Mouse (Mus musculus): ENCODE data around the gene Fam216a.

The Fam216a gene

DNA sequence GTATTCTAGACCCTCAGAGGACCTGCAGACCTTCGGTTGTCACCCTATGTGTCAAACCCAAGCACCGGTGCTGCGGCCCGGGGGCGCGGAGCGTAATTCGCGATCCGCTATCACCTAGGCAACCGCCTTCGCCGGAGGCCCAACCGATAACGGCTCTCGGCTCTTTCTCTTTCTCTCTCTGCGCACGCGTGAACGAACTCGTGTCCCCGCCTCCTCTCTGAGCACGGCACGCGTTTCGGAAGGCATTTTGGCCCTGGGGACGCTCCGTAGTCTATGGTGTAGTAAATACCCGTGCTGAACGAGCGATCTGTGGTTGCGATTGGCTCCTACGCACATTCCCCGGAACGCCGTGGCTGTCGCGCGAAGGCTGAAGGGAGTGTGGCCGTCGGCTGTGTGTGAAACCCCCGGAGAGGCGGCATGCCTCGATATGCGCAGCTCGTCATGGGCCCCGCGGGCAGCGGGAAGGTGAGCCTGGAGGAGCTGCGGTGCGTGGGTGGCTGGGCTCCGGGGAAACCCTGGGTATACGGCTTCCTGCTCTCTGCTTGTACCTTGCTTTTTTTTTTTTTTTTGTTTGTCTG, at the start of gene Fam216a:
Gene Fam216a, minus strand, starts transcription at position 173 of the 578 bp plus-strand sequence.
- DNase-seq = peak; percentile 99

DNA sequence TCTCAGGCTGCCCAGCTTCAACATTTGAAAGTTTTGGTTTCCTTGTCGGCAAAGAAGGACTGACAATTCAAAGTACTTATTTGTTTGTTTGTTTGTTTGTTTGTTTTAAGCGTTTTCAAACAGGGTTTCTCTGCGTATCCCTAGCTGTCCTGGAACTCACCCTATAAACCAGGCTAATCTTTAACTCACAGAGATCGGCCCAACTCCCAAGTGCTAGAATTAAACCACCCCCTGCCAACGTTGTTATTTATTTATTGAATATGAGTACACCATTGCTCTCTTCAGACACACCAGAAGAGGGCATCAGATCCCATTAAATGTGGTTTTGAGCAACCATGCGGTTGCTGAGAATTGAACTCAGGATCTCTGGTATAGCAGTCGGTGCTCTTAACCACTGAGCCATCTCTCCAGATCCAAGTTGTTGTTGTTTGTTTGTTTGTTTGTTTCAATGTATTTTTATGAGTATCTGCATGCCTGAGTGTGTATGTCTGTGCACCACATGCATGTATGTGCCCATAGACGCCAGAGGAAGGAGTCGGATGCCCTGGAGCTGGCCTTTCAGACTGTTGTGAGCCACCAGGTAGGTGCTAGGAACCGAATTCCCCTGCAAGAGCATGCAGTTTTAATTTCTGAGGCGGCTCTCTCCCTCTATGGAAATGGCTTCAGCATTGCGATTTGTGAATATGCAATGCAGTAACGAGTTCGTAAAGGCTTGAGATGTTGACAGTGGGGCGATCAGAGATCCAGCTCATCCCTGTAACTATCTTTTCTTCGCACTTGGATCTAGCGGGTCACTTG, 49.3 kb upstream of the Fam216a start, which contains the start of gene Anapc7:
Gene Anapc7, plus strand, starts transcription at position 423 of the 798 bp plus-strand sequence.
- DNase-seq = no peak

DNA sequence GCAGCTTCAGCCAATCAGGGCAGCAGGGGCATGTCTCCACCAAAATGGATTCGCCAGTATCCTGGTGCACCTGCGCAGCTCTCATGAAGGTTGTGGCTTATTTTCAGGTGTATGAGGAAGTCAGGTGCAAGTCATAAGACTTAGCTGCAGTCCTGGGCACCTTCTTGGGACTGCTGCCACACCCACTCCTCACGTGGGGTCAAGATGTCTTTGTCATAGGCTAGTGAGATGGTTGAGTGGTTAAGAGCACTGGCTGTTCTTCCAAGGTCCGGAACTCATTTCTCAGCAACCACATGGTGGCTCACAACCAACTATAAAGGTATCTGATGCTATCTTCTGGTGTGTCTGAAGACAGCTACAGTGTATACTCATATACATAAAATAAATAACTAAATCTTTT, 48.5 kb upstream of the Fam216a start:
- DNase-seq = peak; percentile 63

DNA sequence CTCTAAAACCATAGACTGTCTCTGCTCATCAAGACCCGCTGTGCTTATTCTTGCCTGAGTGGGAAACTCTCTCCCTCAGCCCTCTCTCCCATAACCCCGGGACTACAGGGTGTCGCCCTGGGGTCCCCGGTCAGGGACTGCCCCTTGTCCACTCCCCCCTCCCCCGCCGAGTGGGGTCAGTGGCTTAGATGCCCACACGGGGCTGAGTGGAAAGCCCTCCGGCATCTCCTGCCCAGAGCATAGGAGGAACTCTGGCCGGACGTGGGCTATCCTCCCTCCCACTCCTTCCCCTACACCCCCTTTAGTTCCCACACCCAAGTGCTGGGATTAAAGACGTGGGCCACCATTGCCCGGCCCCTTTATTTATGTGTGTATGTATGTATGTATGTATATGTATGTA, 43.3 kb upstream of the Fam216a start:
- no peak for DNase-seq

DNA sequence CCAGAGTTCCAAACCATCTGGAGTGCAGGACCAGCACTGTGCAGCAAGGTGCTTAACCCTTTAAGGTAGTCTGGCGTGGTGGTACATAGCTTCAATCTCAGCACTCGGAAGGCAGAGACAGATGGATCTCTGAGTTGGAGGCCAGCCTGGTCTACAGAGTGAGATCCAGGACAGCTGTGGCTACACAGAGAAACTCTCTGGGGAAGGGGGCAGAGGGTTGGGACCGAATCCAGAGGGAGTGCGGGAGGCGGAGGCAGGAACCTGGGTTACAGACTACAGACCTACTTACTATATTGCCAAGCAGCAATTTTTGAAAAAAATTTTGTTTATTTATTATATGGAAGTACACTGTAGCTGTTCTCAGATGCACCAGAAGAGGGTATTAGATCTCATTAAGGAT, 42.2 kb upstream of the Fam216a start:
- no peak for DNase-seq

DNA sequence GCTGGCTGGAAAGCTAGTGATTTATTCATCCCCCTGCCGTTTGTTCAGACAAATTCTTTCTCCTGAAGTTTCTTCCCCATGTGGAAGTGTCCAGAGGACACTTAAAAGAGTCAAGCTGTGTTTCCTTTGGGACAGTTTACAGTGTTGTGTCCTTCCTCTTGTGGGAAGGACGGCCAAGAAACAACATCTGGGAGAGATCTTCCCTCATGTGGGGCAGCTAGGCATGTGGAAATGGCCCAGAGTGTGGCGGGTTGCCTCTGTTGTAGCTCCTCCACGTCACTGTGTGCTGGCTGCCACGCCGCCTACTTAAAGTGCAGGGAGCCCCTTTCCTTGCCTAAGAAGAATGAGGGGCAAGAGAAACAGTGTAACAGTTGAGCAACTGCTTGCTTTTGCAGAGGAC, 40.7 kb upstream of the Fam216a start:
- peak; percentile 59 for DNase-seq

DNA sequence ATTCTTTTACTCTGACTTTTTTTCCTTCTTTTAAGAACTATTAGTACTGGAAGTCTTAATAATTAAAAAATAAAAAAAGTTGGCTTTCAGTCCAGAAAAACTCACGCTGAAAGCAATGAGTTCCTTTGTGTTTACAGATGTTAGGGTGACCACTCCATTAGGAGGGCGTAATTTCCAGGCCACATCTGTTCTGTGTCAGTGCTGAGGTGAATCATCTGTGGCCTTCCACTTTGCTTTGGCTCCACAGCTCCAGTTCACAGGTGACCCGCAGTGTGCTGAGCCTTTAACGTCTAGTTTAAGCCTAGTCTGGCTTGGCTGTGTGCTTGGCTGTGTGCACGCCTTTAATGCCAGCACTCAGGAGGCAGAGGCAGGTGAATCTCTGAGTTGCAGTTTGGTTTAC, 39.7 kb upstream of the Fam216a start:
- DNase-seq = no peak

DNA sequence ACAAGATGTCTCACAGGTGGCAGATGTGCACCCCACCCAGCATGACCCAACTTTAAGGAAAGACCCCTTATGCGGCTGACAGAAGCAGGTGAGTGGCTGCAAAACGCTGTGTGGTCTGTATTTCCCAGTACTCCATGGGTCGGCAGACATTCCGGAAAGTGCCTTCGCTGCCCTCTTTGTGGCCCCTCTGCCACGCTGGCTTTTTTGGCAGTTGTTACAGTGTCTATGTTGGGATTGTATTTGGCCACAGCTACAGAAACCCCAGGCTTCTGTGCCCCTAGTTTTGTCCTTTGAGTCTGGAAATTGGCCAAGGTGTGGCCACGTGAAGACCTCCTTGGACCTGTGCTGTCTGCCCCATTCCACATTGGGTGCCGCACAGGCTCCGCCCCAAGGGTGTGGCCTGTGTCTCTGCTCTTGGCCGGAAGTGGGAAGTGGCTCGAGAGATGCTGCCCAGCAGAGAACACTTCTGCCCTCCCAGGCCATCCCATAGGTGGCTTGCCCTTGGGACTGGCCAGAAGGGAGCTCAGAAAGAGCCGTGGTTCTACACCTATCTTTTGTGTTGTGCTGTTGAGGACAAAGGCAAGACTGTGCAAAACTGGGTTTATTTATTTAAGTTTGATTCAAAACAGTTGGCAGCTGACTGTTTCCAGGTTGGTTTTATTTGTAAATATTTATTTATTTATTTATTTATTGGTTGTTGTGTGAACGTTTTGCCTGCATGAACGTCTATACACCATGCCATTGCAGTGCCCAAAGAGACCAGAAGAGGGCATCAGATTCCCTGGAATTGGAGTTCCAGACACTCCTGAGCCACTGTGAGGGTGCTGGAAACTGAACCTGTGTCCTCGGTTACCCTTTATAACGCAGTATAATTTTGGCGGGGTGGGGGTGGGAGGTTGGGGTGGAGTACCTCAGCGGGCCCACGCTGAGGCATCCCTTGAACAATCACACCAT, 37.8 kb upstream of the Fam216a start:
- no peak for DNase-seq

DNA sequence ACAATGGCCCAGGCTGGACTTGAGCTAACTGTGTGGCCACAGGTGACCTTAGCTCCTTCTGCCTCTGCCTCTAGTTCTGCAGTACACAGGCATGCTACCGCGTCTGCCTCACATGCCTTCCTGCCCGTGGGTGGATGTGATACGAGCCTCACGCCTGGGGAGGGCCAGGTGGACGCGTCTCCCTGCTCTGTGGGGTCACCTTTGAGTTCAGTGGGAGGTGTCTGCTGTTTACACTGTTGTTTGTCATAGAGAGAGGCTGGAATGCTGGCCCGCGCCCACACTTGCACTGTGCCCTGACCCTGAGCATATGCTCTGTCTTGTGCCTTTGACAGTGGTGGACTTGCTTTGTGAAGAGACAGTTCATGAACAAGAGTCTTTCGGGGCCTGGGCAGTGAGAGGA, 33.4 kb upstream of the Fam216a start:
- no peak for DNase-seq

DNA sequence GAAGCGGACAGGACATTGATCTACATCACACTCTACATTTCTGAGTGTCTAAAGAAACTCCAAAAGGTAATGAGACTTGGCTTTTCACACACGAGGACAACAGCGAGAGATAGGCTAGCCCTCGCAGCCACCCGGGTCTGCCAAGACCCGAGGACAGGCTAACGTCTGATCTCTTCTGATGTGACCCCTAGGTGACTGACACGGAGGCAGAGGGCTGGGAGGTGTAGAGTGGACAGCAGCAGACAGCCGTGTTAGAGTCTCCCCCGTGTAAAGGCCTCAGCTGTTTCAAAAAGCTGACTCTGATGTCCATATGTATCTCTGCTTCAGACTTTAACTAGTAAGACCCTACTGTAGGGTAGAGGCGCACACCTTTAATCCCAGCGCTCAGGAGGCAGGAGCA, 31.2 kb upstream of the Fam216a start:
- no peak for DNase-seq

DNA sequence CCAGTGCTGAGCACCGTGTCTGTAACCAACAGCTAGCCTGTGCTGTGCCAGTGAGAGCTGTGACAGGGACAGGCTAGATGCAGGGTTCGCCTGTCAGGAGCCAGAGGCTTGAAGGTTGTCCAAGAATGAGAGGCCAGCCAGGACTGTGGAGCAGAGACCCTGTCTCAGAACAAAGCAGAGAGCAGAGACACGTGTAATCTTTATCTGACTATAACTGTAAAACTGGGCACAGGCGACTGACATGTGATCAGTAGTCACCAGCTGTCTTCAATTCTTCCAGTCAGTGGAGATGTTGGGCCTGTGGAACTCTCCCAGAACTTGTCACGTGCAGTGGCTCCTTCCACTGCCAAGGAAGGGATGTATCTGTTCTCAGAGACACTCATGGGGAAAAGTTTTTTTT, 30.6 kb upstream of the Fam216a start:
- DNase-seq = no peak

DNA sequence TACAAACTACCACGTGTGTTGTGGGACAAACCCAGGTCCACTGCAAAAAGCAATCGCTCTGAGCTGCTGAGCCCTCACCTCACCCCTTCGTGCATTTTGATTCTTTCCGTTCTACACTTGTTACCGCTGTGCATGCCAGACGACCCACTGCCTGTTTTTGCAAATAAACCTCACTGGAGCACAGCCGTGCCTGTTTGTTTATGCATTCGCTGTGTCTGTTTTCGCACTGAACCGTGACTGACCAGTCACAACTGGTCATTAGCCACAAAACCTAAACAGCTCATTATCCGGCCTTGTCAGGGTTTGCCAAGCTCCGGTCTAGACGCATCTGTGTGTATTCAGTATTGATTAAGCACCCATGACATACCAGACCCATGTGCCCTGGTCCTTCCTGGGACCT, 30.0 kb upstream of the Fam216a start:
- no peak for DNase-seq

DNA sequence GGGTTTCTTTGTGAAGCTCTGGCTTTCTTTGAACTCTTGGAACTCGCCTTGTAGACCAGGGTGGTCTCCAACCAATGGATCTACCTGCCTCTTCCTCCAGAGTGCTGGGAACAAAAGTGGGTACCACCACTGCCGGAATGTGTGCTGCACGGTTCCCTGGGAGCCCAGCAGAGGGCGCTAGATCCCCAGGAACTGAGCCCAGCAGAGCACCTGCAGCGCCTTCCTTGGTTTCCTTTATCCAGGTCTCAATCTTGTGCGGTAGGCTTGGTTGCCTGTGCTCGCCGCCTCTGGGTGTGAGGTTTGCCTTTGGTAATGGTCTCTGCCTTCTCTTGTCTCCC, 29.1 kb upstream of the Fam216a start:
- peak; percentile 79 for DNase-seq

DNA sequence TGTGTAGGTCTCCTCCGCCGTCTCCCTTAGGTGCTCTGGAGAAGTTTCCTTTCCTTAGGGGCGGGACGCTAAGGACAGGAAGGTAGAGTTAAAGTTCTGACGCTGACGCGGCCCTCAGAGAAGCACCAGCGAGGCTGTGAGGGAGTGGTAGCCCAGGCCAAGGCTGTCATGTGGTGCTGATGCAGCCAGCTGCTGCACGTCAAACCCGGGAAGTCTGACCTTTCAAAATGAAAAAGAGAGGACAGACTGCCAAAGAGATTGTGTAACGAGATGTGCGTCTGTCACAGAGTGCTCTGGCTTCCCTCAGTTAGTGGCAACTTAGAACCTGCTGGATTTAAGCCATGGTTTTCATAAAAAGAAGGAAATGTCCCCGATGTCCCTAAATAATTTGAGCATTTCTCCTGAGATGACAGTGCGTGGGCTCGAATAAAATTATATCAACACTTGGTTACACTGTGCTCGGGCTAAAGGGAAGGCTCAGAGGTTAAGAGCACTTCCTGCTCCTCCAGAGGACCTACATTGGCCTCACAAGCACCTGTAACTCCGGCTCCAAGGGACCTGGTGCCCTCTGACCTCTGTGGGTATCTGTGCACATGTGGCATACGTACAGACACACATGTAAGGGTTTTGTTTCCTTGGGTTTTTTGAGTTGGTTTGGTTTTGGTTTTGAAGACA, 28.6 kb upstream of the Fam216a start:
- DNase-seq = peak; percentile 85

DNA sequence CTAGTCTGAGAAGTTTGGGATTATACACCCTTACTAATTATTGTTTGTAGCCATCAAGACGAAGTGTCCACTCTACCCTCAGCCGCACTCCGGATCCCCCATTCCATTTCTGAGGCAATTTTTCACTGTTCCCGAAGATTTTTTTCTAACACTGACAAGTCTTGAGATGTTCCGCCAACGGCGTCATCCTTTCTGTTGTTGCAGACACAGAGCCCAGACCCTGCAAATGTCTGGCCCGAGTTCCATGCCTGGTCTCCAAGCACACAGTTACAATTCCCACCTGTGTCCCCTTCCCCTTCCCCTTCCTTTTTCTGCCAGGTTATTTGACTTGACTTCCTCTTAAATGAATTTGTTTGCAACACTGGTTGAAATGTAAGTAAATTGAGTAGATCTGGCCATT, 27.7 kb upstream of the Fam216a start:
- no peak for DNase-seq

DNA sequence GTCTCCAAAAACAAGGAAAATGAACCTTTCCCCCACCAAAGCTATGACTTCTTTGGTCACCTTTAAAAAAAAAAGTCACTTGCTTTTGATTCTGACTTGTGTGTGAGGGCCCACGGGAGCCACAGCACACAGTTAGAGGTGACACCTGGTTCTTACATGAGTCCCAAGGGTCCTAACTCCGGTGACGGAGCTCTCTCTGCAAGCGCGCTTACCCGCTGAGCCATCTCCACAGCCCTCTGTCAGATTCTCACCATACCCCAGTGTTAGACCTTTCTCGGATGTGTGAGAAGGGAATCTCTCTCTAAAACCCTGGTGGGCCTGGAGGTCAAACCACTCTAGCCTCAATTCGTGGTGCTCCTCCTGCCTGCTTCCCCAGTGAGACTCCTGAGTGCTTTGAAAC, 25.3 kb upstream of the Fam216a start:
- DNase-seq = no peak

DNA sequence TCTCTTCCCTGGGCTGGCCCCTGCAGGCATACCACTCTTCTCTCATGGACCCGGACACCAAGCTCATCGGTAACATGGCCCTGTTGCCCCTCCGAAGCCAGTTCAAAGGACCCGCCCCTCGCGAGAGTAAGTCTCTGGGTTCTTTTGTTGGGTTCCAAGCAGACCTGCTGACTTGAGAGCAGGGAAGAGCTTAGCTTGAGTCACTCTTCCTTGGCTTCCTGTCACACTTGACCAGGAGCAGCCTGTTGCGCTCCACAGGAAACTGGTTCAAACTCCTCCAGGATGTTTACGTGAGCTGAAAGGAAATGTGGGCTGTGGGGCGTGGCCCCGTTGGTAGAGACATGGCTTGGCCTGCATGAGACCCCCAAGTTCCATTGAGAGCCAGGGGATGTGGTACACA, 24.6 kb upstream of the Fam216a start:
- DNase-seq = peak; percentile 81

DNA sequence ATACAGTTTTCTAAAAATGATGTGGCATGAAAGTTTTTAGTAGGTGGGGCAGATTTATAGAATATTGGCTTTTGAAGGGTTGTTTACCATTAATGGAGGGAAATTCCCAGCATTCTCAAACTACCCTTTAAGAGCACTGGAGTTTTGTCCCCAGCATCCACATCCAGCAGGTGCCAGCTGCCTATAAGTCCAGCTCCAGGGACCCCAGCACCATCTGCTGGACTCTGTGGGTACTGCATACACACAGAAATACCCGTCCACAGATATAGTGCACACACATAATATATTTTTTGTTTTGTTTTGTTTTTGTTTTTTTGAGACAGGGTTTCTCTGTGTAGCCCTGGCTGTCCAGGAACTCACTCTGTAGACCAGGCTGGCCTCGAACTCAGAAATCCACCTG, 21.7 kb upstream of the Fam216a start:
- peak; percentile 85 for DNase-seq

DNA sequence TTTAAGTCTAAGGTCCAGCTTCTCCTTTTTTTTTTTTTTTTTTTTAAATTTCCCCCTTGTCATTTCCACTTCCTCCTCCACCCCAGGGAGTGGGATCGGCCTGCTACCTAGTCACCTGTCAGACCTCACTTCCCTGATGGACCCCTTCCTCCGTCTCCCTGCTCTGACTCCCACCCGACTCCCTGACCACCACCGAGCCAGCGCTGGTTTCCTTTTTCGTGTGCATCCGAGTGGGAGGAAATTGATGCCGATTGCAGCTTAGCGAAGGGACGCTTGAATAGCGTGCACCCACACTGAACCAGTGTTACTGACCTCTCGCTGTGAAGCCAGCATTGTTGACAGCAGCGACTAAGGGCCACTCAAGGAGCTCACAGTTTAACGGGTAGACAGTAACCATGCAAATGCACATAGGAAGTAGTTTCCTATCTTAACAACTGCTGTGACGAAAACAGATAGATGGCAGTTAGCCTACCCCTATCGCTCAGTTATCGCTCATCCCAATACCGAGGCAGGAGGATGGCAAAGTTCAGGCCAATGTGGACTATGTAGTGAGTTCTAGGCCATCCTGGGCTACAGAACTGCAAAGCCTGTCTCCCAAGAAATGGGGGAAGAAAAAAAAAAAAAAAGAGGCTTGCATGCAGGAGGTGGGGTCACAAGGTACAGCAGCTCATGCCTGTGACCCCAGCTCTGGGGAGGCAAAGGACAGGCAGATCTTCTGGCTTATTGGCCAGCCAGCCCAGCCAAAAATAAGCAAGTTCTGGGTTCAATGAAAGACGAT, 20.3 kb upstream of the Fam216a start:
- DNase-seq = peak; percentile 45

DNA sequence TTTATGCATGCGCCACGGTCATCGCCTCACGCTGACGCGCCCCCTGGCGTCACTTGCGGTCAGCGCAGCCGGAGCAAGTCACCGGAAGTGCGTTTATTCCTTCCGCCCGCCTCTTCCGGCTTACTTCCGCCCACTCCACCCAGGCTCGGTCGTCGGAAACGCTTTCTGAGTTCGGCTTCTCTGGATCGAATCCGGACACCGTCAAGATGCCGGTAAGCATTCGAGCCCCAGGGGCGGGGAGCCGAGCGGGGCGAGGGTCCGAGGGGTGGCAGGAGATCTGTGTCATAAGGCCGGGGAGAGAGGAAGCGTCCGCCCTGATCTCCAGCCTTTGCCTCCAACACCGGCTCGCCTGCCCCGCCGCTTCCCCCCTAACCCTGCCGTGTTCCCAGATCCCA, 19.6 kb upstream of the Fam216a start, which contains the start of gene Arpc3:
Gene Arpc3, plus strand, starts transcription at position 93 of the 395 bp plus-strand sequence.
- peak; percentile 95 for DNase-seq

DNA sequence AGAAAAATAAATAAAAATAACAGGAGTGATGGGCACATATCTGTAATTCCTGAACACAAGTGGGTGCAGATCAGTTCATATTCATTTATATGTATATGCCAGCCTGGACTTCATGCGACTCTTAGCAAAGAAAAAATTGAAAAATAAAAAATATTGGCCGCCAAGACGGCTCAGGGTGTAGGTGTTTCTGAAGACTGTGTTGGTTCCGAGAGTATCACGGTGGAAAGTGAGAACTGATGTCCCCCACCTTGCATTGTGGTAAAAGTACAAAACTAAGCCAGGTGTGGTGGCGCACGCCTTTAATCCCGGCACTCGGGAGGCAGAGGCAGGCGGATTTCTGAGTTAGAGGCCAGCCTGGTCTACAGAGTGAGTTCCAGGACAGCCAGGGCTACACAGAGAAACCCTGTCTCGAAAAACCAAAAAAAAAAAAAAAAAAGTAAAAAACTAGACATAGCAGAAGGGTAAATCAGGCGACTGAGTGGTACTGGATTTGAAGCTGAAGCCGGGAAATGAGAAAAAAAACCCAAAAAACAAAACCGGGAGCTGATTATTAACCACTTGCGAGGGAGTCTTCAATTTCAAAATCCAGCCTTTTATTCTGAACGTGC, 19.1 kb upstream of the Fam216a start:
- no peak for DNase-seq

DNA sequence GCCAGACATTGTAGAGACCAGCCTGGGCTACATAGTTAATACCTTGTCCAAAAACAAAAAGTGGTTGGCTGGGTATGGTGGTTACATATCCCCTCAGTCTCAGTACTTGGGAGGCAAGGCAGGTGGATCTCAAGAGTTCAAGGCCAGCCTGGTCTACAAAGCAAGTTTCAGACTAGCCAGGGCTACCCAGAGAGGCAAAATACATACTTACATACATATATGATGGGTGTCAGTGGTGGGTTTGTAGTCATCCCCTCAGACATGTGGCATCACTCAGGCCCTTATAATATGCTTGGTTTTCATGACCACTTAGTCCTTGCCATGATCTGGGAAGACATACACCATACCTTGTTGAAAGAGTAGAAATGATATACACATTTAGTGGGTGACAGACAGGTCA, 18.5 kb upstream of the Fam216a start:
- DNase-seq = no peak

All from kidney, postnatal 14 days (tissue).